Mouse (Mus musculus): ENCODE measurements around the gene Slc16a11.

Gene Slc16a11

DNA sequence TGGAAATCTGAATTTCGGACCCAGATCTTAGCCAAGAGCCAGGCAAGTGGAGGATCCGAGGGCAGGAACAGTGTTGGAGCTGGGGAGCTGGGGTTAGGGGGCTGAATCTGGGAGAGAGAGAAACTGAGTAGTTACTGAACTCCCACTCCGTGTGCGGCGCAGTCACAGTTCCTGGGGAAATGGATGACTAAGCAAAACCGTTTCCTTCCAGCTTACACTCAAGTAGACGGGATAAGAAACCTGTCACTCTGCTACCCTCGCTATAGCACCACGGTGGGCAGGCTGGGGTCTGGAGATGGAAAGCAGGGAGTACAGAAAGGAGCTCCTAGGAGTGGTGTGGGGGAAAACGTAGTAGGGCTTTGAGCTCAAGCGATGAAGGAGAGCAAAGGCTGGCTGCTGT is 37.6 kb downstream of the Slc16a11 start:
- no peak for DNase-seq (ENCODE audit: low read depth in 2 of 2, low spot score in 2 of 2)

DNA sequence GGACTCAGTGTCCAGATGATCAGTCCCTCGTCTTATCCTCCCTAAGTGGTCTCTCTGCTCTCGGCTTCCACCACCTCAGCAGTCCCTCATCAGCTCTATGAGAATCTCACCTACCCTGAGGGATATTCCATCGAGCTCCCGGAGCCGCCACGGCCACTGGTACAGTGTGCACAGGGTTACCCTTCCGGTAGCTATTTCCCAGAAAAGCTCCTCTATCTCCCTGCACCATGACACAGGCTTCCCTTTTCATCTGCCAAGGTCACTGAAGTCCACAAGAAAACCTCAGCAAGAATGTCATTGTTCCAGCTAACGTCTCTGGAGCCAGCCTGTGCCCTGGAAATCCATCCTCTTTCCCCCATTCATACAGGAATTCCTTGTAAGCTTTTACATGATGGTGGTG is 39.3 kb downstream of the Slc16a11 start:
- no peak for DNase-seq (ENCODE audit: low read depth in 2 of 2, low spot score in 2 of 2)

DNA sequence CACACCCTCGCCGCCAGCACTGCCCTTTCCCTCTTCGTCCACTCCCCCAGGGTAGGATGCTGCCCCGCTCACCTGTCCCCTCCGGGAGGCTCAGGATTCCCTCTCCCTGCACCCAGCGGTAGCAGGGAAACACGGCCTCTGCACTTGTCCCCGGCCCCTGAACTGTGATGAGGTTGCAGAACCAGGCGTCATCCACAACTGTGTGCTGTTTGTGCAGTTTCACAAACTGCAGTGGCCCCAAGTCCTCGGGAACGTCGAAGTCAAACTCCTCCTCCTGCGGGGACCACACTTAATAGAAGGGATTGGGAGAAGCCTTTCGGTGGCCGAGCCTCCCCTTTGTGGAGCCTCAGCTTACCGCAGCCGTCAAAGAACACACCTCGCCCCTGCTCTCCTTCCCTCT is 41.8 kb downstream of the Slc16a11 start:
- no peak for DNase-seq (ENCODE audit: low read depth in 2 of 2, low spot score in 2 of 2)

DNA sequence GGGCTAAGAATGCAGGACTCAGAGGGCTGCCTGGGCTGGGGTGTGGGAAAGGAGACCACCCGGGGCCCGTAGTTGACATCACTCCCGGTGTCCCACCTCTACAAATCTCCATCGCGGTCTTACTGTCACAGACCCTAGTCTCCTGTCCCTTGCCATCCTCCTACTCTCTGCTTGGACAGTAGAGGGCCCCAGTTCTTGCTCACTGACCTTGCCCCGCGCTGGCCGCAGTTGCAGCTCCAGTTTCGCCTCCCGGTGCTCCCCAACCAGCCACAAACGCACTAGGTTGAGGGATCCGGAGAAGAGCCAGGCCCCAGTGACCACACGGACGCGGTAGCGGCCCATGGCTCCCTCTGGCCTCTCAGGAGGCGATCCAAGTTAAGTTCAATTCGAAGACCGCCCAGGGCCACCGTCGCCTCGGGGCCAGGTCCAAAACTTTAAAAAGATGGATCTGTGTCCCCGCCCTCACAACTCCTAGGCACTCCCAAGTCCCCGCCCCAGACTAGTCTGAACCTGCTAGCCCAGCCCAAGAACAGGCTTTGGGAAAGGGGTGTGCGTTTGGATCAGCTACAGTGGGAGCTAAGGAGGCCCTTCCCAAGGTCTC is 42.5 kb downstream of the Slc16a11 start, which contains the start of gene Alox12:
Gene Alox12 (minus strand): TSS at position 423 of the 601 bp plus-strand sequence.
- DNase-seq (ENCODE audit: low read depth in 2 of 2, low spot score in 2 of 2), result no peak

DNA sequence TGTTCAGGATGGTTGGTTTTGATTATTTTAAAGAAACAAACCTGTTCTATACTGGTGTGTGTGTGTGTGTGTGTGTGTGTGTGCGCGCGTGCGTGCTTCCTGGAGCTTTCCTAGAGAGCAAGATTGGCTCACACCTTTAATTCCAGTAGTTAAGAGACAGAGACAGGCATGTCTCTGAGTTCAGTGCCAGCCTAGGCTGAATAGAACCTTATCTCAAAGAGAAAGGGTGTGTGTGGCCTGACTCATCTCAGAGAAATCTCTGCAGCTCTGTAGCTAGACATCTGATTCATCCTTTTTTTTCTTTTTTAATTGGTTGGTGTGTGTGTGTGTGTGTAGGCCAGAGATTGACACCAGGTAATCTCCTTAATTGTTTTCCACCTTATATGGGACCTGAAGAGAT is 46.5 kb downstream of the Slc16a11 start:
- no peak for DNase-seq (ENCODE audit: low read depth in 2 of 2, low spot score in 2 of 2)

DNA sequence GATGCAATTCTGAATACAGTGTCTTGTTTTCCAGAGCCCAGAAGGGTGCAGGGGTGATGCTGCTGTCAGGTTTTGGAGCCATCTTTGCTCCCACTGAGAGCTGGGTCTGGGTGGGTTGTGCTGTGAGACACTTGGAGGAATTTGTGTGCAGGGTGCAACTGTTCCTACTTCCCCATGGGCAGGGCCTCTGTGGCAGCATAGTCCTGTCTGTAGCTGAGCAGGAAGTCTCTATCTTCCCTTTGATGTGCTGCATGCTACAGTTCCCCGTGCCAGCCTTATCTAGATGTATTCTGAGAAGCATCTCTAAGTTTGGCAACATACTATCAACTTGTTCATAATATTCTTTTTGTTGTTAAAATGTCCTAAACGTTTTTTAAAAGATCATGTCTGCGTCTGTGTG is 52.7 kb downstream of the Slc16a11 start:
- no peak for DNase-seq (ENCODE audit: low read depth in 2 of 2, low spot score in 2 of 2)

DNA sequence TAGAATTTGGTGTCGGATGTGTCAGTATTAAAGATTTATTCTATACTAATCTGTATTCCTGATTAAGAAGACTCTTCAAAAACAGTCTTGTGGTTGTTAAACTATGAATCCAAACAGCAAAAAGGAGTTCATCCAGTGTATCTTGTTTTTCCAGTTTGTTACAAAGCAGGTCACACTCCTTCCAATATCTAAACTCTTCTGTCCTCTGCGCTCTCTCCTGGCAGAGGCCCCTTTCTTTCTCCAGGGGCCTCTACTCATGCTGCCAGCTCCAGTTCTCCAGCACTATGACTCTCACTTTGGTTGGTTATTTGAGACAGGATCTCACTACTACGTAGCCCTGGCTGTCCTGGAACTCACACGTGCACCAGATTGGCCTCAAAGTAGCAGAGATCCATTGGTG is 53.3 kb downstream of the Slc16a11 start:
- no peak for DNase-seq (ENCODE audit: low read depth in 2 of 2, low spot score in 2 of 2)
